Mouse (Mus musculus) ES-E14 (cell line): Measurements from ENCODE around the gene Vmn1r45.

Experiments used
- CHD2 ChIP-seq: IDR thresholded peaks from 2 replicates; pipeline ENCODE4 v1.6.1; 2014; ENCODE audit warnings: mild to moderate bottlenecking, low read depth, low read length, inconsistent platforms
- HCFC1 ChIP-seq: IDR thresholded peaks from 2 replicates; pipeline ENCODE4 v1.6.1; 2012; ENCODE audit warnings: low read length, inconsistent platforms, borderline replicate concordance; ENCODE audit not compliant: insufficient read depth
- MAFK ChIP-seq: IDR thresholded peaks from 2 replicates; pipeline ENCODE4 v1.6.1; 2014; ENCODE audit warnings: mild to moderate bottlenecking, low read depth, low read length, inconsistent platforms; ENCODE audit not compliant: insufficient read depth
- ZC3H11A ChIP-seq: IDR thresholded peaks from 2 replicates; pipeline ENCODE4 v1.6.1; 2012; ENCODE audit warnings: low read depth, mild to moderate bottlenecking, inconsistent platforms, low read length, borderline replicate concordance
- ZNF384 ChIP-seq: IDR thresholded peaks from 2 replicates; pipeline ENCODE4 v1.6.1; 2012; ENCODE audit warnings: low read depth, low read length, inconsistent platforms

DNA sequence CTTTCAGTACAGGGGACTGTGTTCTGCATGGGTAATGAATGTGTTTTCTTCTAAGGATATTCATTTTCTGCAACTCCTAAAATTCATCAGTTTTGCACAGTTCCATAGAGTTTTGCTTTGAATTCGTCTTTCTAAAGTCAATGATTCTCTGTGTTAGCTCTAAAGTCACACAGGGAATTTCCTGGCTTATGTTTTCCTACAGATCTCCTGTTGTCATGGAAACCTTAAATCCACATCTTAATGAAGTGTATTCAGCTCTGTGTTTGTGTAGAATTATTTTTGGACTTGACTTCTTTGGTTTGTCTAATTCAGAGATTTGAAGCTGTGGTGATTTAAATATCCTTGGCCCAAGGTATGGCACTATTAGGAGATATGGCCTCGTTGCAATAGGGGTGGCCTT, 56.6 kb downstream of the Vmn1r45 start:
- TF ChIP-seq MAFK: no peak
- no peak for TF ChIP-seq ZNF384
- TF ChIP-seq HCFC1: no peak
- no peak for TF ChIP-seq CHD2
- TF ChIP-seq ZC3H11A: no peak
